Mouse (Mus musculus) large intestine, adult 2 months (tissue): ENCODE measurements around the gene Frrs1. TPM values are rescaled to one million over a fixed set of nuclear protein-coding genes. Genes with fewer than 3 reads are reported as not detected.

ENCODE experiments used
- DNase-seq: peaks from one replicate; pipeline ENCODE4 v3.0.0-alpha.2; 2012; ENCODE audit warnings: low read depth, low spot score
- WGBS: fragments of 180-500 bp; shearing (Covaris S2); methylation state at CpG from one replicate; pipeline ENCODE4 v1.1.7; 2018; 5-methylcytosine and 5-hydroxymethylcytosine counted together
- polyA plus RNA-seq: library from polyadenylated mRNA; depleted of rRNA; stranded (reverse); fragments of >200 nt; gene quantifications from 2 replicates; pipeline ENCODE4 v1.2.3, GENCODE M21; 2012

Gene Frrs1
- polyA plus RNA-seq, 1 experiment, result 27.1 TPM

DNA sequence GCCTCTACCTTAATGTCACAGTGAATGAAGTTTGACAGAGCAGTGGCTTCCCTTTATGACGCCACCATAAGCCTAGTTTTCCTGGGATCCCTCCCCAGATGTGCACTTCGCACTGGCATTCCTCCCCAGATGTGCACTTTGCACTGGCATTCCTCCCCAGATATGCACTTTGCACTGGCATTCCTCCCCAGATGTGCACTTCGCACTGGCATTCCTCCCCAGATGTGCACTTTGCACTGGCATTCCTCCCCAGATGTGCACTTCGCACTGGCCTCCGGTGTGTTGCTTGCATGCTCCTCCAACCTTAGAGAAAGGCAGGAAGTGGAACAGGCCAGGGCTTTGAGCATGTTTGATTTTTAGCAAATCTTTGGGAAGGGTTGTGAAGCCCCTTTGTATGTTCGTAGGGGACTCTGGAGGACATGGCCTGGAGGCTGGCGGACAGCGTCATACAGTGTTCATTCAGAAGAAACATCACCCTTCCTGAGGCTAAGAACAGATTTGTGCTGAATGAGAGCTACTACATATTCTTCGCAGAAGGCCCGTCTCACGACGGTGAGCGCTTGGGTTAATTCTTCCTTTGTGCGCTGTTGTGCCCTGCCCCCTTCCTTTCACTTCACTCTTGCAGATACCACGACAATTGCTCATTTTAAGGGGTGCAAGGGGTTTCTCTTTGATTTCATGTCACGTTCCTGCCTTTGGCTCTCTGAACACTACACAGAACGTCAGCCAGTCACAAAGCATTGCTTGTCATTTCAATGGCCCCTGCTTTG lies 32.4 kb downstream of the Frrs1 start:
- no peak for DNase-seq
- 94% methylated on average over 17 of the region's 17 CpGs for WGBS

DNA sequence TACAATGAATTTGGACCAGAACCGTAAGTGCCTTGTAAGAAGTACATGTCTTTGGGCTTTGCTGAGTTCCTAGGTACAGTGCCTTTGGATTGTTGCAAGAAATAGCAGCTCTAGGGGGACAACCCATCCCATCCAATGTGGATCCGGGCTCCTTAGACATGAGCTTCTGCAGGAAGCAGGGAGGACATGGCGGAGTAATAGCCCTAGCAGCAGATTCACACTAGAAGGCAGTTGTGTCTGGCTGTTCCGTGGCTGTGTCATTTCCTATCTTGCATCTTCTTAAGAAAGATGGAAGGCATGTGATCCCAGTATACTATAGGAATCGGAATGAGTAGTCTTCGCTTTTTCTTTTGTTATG lies 32.9 kb downstream of the Frrs1 start:
- WGBS, result 95% methylated on average over 6 of the region's 6 CpGs
- no peak for DNase-seq

DNA sequence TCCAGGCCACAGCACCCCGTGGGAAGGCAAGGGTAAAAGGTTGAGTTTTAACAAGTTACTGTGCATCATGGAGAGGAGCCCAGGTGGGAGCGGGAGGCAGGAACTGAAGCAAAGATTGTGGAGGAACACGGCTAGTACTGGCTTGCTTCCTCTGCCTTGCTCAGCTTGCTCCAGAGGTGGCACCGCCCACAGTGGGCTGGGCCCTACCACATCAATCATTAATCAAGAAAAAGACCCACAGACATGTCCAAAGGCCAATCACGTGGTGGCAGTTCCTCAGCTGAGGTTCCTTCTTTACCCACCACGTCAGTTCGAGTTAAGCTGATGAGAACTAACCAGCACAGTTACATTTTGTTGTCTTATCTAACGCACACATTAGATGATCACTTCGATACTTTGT lies 33.6 kb downstream of the Frrs1 start:
- DNase-seq, result no peak
- 55% methylated on average over 9 of the region's 9 CpGs for WGBS

DNA sequence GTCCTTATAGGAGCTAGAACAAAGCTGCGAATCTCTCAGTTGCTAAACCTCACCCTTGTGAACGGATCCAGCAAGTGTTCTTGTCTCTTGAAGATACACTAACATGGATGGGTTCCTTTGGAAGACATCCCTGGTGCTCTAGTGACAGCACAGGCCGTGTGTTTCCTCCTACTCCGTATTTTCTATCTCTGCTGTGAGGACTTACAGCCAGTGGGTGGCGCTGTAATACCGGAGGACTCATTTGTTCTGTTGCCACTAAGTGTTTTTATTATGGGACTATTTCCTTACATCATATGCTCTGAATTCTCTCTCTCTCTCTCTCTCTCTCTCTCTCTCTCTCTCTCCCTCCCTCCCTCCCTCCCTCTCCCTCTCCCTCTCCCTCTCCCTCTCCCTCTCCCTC lies 44.9 kb downstream of the Frrs1 start:
- WGBS, result 29% methylated on average over 6 of the region's 6 CpGs
- DNase-seq, result peak; percentile 28

DNA sequence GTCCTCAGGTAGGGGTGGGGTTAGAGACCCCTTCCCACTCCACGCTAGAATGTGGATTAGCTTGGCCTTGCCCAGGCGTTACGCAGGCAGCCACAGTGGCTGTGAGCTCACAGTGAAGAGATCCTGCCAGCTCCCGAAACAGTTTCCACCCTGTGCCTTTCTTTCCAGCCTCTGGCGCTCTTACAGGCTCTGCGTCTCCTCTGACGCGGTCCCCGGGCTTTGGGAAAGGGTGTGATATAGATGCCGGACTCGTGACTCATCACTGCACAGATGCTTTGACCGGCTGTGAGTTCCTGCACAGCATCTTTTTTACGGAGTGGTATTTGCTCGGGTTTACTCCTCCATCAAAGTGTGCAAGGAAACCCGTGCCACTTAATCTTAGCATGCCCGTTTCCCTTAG lies 46.6 kb downstream of the Frrs1 start:
- 78% methylated on average over 16 of the region's 16 CpGs for WGBS
- DNase-seq, result no peak

DNA sequence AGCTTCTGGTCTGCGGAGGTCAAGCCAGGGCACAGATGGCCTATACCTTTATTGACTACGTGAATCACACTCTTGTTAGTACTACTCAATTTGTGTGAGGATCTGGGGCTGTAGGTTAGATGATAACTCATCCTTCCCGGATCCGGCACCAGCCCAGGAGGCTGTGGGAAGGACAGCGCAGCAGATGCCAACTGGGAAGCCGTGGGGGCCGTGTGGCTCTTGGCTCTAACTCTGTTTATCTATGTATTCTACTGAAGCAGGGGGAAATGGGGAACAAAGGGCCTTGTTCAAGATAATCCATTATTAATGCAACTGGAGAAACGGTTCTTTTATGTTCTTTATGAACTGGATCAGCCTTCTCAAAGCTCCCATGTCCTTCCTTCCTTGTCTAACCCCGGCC lies 47.3 kb downstream of the Frrs1 start:
- WGBS, result 85% methylated on average over 9 of the region's 9 CpGs
- no peak for DNase-seq

DNA sequence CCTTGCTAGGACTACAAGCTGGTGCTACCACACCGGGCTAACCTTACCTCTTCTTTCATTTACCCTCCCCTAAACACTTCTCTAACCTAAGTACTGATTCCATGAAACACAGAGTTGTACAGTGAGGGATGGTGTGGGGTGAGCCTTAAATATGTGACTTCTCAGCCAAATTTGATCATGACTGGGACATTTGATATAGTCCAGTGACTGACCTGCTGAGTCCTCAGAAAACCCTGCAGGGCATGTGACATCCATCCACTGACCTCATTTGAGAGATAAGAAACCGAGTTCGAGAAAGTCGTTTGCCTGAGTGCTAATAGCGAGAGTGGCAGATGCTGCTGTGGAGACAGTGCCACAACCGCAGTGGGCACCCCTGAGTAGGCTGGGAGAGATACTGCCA lies 55.1 kb downstream of the Frrs1 start:
- DNase-seq, result no peak
- WGBS, result 92% methylated on average over 6 of the region's 6 CpGs

DNA sequence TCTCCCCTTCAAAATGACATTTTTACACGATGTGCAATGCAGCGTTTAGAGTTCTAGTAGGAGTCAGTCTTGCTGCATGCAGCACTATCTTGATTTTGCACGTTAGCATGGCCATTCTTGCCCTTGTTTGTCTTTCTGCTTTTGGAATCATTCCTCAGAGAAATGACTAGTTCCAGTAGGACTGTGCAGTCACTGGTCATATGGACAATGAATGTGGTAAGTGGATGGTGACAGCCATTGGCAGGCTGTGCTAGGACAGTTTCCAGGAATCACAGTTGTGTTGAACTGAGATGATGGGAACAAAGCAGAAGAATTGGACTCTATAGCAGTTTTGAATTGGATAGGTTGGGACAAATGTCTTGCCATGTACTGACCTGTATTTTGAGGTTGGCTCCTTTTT lies 55.7 kb downstream of the Frrs1 start:
- WGBS, result 60% methylated on average over 3 of the region's 3 CpGs
- no peak for DNase-seq

DNA sequence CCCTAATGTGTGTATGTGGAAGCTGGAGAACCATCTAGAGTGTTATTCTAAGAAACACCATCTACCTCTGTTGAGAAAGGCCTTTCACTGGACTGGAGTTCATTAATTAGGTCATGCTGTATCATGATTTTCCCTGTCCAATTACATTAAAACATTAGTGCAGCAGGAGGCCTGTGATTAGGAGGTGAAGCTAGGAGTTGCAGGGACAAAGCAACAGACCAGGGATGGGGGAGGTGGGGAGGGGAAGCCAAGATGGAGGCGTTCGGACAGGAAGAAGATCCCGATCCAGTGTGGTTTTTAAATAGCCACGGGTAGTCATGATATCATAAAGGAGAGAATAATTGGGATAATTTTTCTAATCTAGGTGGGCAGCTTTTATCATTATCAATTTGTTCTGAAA lies 57.8 kb downstream of the Frrs1 start:
- 93% methylated on average over 4 of the region's 4 CpGs for WGBS
- no peak for DNase-seq

DNA sequence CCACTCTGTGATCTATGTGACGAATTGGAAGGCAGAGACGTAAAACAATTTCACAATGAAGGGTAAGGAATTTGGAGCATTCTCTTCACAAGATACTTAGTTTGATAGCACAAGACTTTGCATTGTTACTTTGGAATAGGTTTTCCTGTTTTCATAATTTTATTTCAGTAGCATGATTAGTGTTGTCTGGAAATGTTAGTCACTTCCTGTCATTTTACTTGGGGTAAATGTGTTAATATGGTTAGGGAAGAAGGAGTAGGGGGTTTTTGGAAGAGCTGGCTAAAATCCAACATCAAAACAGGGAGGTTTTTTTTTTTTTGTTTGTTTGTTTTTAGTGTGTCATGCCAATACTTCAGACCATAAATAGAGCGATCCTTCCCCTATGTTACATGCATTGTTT lies 62.3 kb downstream of the Frrs1 start:
- 82% methylated on average over 3 of the region's 3 CpGs for WGBS
- no peak for DNase-seq

DNA sequence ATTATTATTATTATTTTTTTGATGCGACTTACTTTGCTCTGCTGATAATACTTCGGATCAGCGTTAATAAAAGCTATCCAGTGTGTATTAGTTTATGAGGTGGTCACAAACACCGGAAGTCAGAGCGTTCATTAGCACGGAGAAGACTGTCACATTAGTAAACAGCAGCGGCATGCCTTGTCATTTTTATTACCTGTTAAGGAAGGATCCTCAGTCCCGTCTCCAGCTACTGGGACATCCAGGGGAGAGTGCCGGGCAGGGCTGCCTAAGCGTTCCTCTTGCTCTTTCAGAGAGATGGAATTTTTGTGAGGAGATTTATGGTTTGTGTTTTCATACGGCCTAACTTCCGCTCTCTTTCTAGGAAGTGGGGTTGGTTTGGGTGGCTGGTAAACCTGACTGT lies 63.8 kb downstream of the Frrs1 start:
- 44% methylated on average over 12 of the region's 12 CpGs for WGBS

DNA sequence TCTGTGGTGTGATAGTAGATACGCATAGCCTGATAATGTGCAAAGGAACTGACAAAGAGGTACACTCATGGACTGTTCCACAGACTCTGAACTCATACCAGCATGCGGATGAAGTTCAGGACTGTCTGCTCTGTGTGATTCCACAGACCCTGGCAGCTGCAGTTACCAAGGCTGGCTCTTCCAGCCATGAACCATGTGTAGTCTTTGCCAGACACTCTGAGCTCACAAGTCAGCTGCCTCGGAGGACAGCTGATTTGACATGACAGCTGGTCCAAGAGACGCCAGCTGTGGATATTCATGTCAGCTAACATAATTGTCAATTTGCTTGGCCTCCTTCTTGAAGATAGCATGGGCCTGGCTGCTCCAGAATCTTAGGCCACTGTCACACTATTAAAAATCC lies 69.7 kb downstream of the Frrs1 start:
- 89% methylated on average over 4 of the region's 4 CpGs for WGBS
- no peak for DNase-seq

More for the DNA sequence above, 63.8 kb downstream of the Frrs1 start:
- DNase-seq, result no peak

DNA sequence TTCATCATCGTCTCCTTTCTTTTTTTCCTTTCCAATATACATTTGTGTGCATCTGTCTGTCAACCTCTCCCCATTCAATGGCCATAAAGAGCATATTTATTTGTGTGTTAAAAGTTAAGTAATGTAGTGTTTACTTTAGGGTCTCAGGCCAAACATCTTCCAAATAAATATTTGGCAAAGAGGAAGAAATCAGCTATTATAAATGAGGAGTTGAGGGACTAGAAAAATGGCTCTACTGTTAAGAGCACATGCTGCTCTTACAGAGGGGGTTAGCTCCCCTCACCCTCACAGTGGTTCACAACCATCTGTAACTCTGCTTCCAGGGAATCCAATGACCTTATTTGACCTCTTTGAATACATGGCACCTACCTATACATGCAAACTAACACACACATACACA lies 73.9 kb downstream of the Frrs1 start:
- DNase-seq, result no peak
- 68% methylated on average over 1 of the region's 1 CpGs for WGBS

DNA sequence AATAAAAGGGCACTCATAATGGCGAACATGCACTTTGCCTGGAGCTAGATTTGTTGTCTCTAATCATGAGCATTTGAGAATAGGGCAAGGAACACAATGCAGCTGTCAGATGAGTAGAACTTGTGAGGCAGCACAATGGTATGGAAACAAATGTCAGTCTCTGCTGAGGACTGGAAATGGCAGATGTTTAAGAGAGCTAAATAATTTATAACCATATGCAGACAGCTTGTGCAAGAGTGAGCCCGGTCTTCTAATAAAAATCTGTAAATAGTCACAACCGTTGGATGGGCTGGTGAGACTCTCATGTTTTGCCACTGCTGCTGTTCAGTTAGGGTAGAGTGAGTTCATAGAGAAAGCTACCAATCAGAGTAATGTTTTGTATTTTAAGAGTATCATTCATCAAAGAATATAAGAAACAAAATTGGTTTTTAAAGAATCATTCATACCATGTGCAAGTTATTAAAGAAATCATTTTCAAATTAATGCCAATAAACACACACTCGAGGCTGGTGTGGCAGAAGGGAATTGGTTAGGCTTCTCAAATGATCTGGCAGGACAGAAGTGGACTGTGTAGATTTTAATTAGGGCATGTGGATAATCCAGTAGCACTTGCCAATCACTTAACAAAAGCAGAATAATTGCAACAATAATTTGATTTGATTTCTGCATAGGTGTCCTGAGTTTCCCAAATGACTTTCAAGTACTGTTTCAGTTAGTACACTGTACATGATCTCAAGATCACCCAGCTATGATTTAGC lies 77.8 kb downstream of the Frrs1 start:
- DNase-seq, result no peak
- 76% methylated on average over 4 of the region's 4 CpGs for WGBS

DNA sequence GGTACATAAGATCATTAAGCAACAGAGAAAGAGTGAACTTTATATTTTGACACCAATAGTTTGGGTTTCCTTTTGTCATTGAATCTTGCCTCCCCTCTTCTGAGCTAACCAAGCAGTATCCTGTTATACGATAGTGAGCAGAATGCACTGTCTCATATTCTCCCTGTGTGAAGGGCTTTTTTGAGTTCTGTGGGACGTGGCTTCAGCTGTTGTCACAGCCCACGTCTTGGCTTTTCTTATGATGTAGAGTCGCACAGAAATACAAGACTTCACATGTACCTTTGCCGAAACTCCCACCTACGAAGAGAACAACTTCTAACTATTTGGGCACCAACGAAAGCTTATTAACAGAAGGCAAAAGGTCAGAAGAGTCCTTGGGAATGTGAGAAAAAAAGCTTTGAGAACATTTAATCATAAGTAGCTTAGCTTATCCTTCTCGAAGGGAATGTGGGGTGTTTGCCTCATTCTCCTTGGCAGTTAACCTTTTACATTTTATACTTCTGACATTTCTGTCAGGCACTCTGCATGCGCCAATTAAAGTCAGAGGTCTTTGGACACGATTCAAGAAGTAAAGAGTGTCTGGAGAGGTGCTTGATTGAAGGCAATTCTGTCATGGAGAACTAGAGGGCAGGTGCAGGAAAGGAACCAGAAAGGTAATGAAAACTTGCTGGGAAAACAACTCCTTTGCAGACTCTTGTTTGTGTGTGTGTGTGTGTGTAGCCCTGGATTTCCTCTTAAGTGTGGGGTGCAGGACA lies 81.7 kb downstream of the Frrs1 start:
- DNase-seq, result no peak

DNA sequence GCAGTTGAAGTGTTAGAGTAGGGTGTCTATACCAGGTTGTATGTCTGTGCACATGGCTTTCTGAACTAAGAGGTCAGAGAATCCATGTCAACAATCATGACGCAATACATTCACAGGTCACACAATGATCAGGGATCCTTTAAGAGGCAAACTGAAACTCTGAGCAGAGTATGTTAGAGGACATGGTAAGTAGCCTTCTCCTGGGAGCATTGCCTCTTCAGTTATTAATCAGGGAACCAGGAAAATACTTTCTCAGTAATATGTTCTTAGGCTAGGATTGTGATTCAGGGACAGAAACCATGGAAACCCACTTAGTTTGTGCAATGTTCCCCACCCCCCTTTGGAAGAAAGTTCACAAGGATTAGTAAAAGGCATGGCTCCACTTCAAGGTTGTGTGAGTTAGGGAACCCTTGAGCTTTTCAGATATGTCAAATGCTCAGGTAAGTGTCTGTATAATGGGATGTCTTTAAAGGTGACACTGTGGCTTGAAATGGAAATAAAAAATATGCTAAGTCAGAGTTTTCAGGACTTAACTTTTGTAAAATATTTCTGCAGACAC lies 82.4 kb downstream of the Frrs1 start:
- WGBS, result 40% methylated on average over 1 of the region's 1 CpGs
- no peak for DNase-seq

More for the DNA sequence above, 81.7 kb downstream of the Frrs1 start:
- WGBS, result 60% methylated on average over 10 of the region's 10 CpGs

DNA sequence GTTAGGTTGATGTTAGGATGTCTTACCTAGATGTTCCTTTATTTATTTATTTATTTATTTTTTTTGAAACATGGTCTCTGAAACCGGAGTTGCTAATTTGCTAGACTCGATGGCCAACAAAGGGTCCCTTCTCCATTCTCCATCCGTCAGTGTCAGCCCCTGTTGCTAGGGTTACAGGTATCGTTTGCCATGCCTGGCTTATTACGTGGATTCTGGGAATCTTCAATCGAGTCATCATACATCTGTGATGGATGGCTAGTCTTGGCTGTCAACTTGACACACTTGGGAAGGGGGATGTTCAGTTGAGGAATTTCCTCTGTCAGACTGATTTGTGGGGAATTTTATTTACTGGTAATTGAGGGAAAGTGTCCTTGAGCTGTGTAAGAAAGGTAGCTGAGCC lies 83.5 kb downstream of the Frrs1 start:
- DNase-seq, result no peak
- WGBS, result 88% methylated on average over 6 of the region's 6 CpGs

DNA sequence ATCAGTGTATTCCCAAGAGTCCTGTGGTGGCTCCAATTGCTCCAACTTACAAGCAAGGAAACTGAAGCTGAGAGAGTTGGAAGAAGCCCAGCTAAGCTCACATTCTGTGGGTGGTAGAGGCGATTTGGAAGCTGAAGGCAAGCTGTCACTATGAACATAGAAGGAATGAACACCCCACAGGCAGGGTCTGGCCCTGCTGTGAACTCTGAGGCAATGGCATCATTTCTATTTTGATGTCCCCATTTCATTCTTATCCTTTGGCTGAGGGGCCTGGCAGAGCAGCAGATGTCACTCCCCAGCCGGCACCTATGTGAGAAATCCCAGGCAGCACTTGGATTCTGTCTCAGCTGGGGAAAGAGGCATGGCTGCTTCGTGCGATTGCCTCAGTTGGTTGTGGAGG lies 84.2 kb downstream of the Frrs1 start:
- DNase-seq, result no peak
- WGBS, result 82% methylated on average over 4 of the region's 4 CpGs

DNA sequence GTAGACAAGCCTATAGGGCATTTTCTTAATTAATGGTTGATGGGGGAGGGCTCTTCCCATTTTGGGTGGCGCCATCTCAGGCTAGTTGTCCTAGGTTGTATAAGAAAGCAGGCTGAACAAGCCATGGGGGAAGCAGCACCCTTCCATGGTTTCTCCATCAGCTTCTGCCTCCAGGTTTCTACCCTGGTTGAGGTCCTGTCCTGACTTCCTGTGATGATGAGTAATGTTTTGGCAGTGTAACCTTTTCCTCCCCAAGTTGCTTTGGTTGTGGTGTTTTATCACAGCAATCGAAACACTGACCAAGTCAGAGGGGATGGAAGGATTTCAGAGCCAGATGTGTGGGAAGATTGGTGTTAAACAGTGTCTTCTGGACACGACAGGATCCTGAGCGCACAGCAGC lies 87.2 kb downstream of the Frrs1 start:
- DNase-seq, result no peak
- 83% methylated on average over 4 of the region's 4 CpGs for WGBS

DNA sequence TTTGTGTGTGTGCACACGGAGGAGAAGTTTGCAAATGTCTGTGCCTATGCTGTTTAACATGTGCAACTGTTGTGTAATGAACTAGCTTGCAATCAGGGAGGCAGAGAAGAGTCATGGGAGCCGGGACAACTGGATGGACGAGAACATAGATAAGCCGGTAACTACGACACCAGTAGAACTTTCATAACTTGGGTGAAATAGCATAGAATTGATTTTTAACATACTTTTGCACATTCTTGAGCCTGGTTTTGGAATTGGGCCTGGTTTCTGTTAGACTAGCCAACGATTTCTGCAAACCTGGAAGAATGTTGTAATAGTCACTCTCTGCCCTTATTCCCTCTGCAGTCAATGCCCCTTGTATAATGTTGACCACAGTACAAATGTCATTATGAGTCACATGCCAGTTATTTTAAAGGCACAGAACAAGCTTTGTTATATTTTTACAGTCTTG lies 91.4 kb downstream of the Frrs1 start:
- WGBS, result 58% methylated on average over 6 of the region's 6 CpGs
- DNase-seq, result no peak
